Mouse (Mus musculus) hindbrain, embryonic 12.5 days (tissue): ENCODE results near the gene Ralgps2. TPM values are rescaled to one million over a fixed set of nuclear protein-coding genes. Genes with fewer than 3 reads are reported as not detected.
A peak's percentile ranks its signal among the peaks of the same experiment; 100 is the strongest.

Experiments used
- ATAC-seq: fragments of 200-750 bp; cut with Nextera tagmentation; 2 replicates; pipeline ENCODE4 v1.8.0; 2017; ENCODE audit warnings: moderate TSS enrichment; ENCODE audit not compliant: low FRiP score
- H3K27ac ChIP-seq: fragments of 300-500 bp; sonication (generic); 2 replicates; pipeline ENCODE4 v1.5.1; 2016; ENCODE audit warnings: mild to moderate bottlenecking
- H3K27me3 ChIP-seq: fragments of 300-500 bp; sonication (generic); 2 replicates; pipeline ENCODE4 v1.6.1; 2016; ENCODE audit warnings: mild to moderate bottlenecking
- H3K36me3 ChIP-seq: fragments of 300-500 bp; sonication (generic); 2 replicates; pipeline ENCODE4 v1.6.1; 2016; ENCODE audit warnings: mild to moderate bottlenecking
- H3K4me1 ChIP-seq: fragments of 300-500 bp; sonication (generic); 2 replicates; pipeline ENCODE4 v1.6.1; 2016
- H3K4me2 ChIP-seq: fragments of 300-500 bp; sonication (generic); replicated peaks from 2 replicates; pipeline ENCODE4 v1.6.1; 2016; ENCODE audit warnings: mild to moderate bottlenecking
- H3K4me3 ChIP-seq: fragments of 300-500 bp; sonication (generic); 2 replicates; pipeline ENCODE4 v1.5.1; 2016; ENCODE audit warnings: mild to moderate bottlenecking
- H3K9ac ChIP-seq: fragments of 300-500 bp; sonication (generic); 2 replicates; pipeline ENCODE4 v1.6.1; 2016; ENCODE audit warnings: mild to moderate bottlenecking, moderate library complexity
- H3K9me3 ChIP-seq: fragments of 300-500 bp; sonication (generic); replicated peaks from 2 replicates; pipeline ENCODE4 v1.6.1; 2016; ENCODE audit warnings: mild to moderate bottlenecking
- WGBS: fragments of 180-500 bp; shearing (Covaris S2); methylation state at CpG from one replicate; pipeline ENCODE4 v1.1.7; 2016; 5-methylcytosine and 5-hydroxymethylcytosine counted together
- polyA plus RNA-seq: library from polyadenylated mRNA; unstranded; fragments of >200 nt; fragmentation: Nextera tagmentation; extraction: Ambion mirVana; gene quantifications from 2 replicates; pipeline ENCODE4 v1.2.1, GENCODE M21; 2016

Gene Ralgps2
- polyA plus RNA-seq, 1 experiment from 2014 or later, result 132 TPM

- WGBS, result 23% methylated on average over 6 of the region's 6 CpGs
- Histone ChIP-seq H3K4me2 (no peak overlapping the region), H3K4me1 (peaks cover 36% of the 10 kb centered on the region), H3K27ac (peak overlapping the region; percentile 61; the same call in 1 of the 2 replicates), H3K4me3 (no peak overlapping the region), H3K36me3 (no peaks in the 10 kb centered on the region), H3K27me3 (0 out of 2 replicates have a peak, but pooled peaks cover 2% of the 10 kb centered on the region), H3K9ac (no peak overlapping the region), H3K9me3 (no peaks in the 10 kb centered on the region)
- no peak for ATAC-seq
These were observed 152.1 kb downstream of the Ralgps2 start for GRCm38 (mm10) chr1:156787164-156787863.

GRCm38 (mm10) chr1:156786074-156786473 is 153.4 kb downstream of the Ralgps2 start:
- H3K27ac ChIP-seq, result no peak overlapping the region
- H3K4me3 ChIP-seq, result no peak overlapping the region
- H3K9ac ChIP-seq, result no peak overlapping the region
- no peaks in the 10 kb centered on the region for H3K9me3 ChIP-seq
- no peaks in the 10 kb centered on the region for H3K36me3 ChIP-seq
- no peak overlapping the region for H3K4me2 ChIP-seq
- WGBS, result 92% methylated on average over 2 of the region's 2 CpGs
- H3K4me1 ChIP-seq, result peaks cover 48% of the 10 kb centered on the region
- no peak for ATAC-seq
- H3K27me3 ChIP-seq, result 0 out of 2 replicates have a peak, but pooled peaks cover 2% of the 10 kb centered on the region

GRCm38 (mm10) chr1:156784974-156785373 is 154.5 kb downstream of the Ralgps2 start:
- no peaks in the 10 kb centered on the region for H3K9me3 ChIP-seq
- H3K27ac ChIP-seq, result no peak overlapping the region
- ATAC-seq, result no peak
- H3K4me3 ChIP-seq, result no peak overlapping the region
- WGBS, result 77% methylated on average over 10 of the region's 10 CpGs
- no peak overlapping the region for H3K4me2 ChIP-seq
- no peak overlapping the region for H3K9ac ChIP-seq
- H3K36me3 ChIP-seq, result no peaks in the 10 kb centered on the region
- peaks cover 2% of the 10 kb centered on the region; the same call in 1 of the 2 replicates for H3K27me3 ChIP-seq
- peaks cover 54% of the 10 kb centered on the region for H3K4me1 ChIP-seq

DNA sequence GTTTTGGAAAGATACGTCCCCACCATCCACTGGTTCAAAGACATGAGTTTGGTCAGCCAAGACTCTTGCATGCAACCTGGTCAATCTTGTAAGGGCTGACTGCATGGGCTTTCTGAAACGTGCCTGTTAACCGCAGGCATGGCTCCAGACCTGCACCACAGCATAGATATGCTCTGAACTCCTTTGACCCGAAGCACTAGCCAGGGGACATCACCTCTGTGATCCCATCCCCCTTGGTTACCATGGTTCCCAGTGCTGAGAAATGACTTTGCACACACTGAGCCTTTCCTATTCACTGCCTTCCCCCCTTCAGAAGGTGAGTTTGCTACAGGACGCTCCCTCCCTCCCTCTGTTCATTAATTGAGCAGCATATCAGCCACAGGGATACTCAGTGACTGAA is 155.3 kb downstream of the Ralgps2 start:
- no peak overlapping the region for H3K27ac ChIP-seq
- H3K27me3 ChIP-seq, result peaks cover 2% of the 10 kb centered on the region; the same call in 1 of the 2 replicates
- H3K9ac ChIP-seq, result no peak overlapping the region
- no peaks in the 10 kb centered on the region for H3K36me3 ChIP-seq
- H3K4me3 ChIP-seq, result no peak overlapping the region
- H3K4me1 ChIP-seq, result peaks cover 54% of the 10 kb centered on the region
- no peaks in the 10 kb centered on the region for H3K9me3 ChIP-seq
- ATAC-seq, result no peak
- 42% methylated on average over 5 of the region's 5 CpGs for WGBS
- no peak overlapping the region for H3K4me2 ChIP-seq

DNA sequence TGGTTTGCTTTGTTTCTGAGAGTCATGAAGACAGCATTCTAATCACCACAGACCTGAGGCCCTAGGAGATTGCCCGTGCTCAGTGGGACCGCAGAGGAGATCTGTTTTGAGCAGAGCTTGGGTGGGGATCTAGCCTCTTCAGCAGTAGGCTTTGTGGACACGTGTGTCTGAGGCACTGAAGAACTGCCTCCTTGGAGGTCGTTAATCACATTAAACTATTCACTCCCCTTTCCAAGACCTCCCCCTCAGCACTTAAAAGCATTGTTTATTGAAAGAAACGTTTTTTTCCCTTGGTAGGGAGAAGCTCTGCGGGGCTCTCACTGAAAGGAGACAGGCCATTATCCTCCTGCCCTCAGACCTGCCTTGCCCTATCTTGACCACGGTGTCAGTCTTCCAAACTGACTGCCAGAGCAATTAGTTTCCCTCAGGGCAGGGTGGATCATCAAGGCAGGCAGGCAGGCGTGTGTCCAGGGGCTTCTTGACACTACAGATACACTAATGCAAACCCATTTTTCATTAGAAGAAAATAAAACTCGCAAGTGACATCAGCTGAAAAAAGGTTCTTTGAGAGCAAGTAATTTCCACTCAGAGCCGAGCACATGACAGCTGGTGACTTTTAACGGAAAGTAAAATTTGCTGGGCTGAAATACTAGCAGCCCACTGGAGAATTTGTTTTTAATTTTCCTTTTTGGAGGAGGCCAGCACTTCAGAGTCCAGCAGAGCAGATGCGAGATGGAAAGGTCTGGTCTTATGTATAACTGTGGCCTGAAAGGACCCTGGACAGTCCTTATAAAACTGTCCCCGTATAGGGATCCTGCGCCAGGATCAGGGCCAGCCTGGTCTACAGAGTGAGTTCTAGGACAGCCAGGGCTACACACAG is 157.2 kb downstream of the Ralgps2 start:
- H3K27ac ChIP-seq, result peak overlapping the region; percentile 79
- WGBS, result 17% methylated on average over 14 of the region's 14 CpGs
- H3K4me2 ChIP-seq, result no peak overlapping the region
- H3K4me1 ChIP-seq, result peaks cover 52% of the 10 kb centered on the region
- H3K36me3 ChIP-seq, result no peaks in the 10 kb centered on the region
- no peak overlapping the region for H3K9ac ChIP-seq
- no peak overlapping the region for H3K4me3 ChIP-seq
- ATAC-seq, result no peak
- peaks cover 2% of the 10 kb centered on the region; the same call in 1 of the 2 replicates for H3K27me3 ChIP-seq
- no peaks in the 10 kb centered on the region for H3K9me3 ChIP-seq

DNA sequence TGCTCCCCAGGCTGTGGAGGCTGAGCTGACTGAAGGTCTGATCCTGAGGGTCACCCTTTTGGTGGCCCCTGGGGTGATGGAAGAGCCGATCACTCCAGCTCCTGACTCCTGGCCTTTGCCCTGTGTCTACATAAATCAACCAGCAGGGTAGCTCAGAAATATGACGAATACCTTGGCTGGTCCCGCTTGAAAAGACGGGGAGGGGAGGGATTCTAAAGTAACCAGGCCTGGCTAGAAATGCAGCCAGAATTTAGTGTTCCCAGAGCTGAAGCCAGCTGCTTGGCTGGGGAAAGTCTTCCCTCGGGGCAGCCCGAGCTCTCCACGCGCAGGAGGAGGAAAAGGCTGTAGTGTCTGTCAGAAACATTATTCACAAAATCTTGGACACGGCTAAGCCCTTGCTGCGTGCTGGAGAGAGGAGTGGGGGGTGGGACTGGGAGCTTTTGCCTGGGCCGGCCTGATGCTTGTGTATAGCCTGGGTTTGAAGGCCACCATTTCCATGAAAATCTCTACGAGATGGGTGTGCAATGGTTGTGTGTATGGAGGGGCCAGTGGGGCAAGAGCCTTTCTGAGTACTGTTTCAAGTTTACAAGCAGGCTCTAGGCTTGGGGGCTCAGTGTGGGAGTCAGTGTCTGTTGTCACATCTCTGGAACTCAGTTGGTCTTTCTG is 158.2 kb downstream of the Ralgps2 start:
- H3K4me3 ChIP-seq, result no peak overlapping the region
- H3K4me1 ChIP-seq, result peaks cover 50% of the 10 kb centered on the region
- no peaks in the 10 kb centered on the region for H3K9me3 ChIP-seq
- H3K9ac ChIP-seq, result no peak overlapping the region
- H3K36me3 ChIP-seq, result no peaks in the 10 kb centered on the region
- 10% methylated on average over 12 of the region's 12 CpGs for WGBS
- H3K4me2 ChIP-seq, result 0 out of 2 replicates have a peak overlapping the region, but pooled peaks have one; percentile 16
- peaks cover 2% of the 10 kb centered on the region; the same call in 1 of the 2 replicates for H3K27me3 ChIP-seq
- peak overlapping the region; percentile 79 for H3K27ac ChIP-seq
- ATAC-seq, result peak; percentile 54

GRCm38 (mm10) chr1:156780234-156781005 is 159.0 kb downstream of the Ralgps2 start:
- 50% methylated on average over 16 of the region's 16 CpGs for WGBS

GRCm38 (mm10) chr1:156779595-156779994 is 159.8 kb downstream of the Ralgps2 start:
- Histone ChIP-seq H3K4me3 (no peak overlapping the region), H3K9me3 (no peaks in the 10 kb centered on the region), H3K36me3 (no peaks in the 10 kb centered on the region), H3K27me3 (no peaks in the 10 kb centered on the region; the same call in 1 of the 2 replicates), H3K4me2 (no peak overlapping the region), H3K9ac (no peak overlapping the region), H3K27ac (no peak overlapping the region), H3K4me1 (peaks cover 44% of the 10 kb centered on the region)
- ATAC-seq, result no peak
- 47% methylated on average over 4 of the region's 4 CpGs for WGBS

More at GRCm38 (mm10) chr1:156780234-156781005, 159.0 kb downstream of the Ralgps2 start:
- Histone ChIP-seq H3K4me3 (no peak overlapping the region), H3K4me2 (no peak overlapping the region), H3K9ac (no peak overlapping the region), H3K36me3 (no peaks in the 10 kb centered on the region), H3K27me3 (no peaks in the 10 kb centered on the region; the same call in 1 of the 2 replicates), H3K27ac (peak overlapping the region; percentile 79), H3K4me1 (peaks cover 50% of the 10 kb centered on the region), H3K9me3 (no peaks in the 10 kb centered on the region)
- no peak for ATAC-seq

DNA sequence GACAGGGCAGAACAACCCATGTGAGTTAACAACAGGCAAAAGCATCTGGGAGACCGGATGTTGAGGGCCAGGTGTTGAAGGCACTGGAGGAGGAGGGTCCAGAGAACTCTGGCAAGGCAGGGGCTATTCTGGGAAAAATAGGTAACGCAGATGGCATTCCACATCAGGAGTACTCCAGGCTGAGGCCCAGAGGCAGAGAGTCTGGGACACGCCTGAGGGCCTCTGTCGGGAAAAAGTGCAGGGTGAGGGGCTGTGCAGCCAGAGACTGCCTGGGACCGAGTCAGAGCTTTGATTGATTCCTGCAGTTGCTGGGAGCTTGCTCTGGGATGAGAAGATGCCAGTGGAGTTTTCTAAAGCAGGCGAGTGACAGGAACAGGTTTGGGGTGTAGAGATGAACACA is 160.4 kb downstream of the Ralgps2 start:
- Histone ChIP-seq H3K9ac (no peak overlapping the region), H3K27ac (no peak overlapping the region), H3K4me2 (no peak overlapping the region), H3K9me3 (no peaks in the 10 kb centered on the region), H3K4me1 (peaks cover 38% of the 10 kb centered on the region), H3K4me3 (no peak overlapping the region), H3K36me3 (no peaks in the 10 kb centered on the region), H3K27me3 (no peaks in the 10 kb centered on the region; the same call in 1 of the 2 replicates)
- no peak for ATAC-seq
- 27% methylated on average over 6 of the region's 6 CpGs for WGBS

GRCm38 (mm10) chr1:156777896-156778295 is 161.5 kb downstream of the Ralgps2 start:
- H3K4me2 ChIP-seq, result no peak overlapping the region
- H3K9ac ChIP-seq, result no peak overlapping the region

DNA sequence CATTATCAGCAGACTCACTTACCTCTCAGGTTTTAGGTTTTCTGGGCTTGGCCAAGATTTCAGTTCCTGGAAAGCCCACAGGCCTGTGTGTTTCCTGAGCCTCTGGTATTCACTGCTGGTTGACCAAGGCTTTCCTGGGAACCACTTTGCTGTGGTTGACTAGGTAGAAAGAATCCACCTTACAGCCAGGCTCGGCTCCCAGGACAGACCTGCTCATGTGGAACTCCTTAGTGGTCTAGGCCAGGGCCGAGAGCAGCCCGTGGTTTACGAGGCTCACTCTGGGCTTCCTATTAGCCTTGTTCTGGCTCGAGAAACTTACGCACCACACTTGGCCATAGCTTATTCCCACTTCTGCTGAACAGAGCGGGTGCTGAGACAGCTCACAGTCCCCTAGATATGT is 163.4 kb downstream of the Ralgps2 start:
- Histone ChIP-seq H3K4me1 (peaks cover 22% of the 10 kb centered on the region), H3K36me3 (no peaks in the 10 kb centered on the region), H3K27me3 (no peaks in the 10 kb centered on the region; the same call in 1 of the 2 replicates), H3K9ac (no peak overlapping the region), H3K27ac (no peak overlapping the region), H3K4me3 (no peak overlapping the region), H3K4me2 (no peak overlapping the region), H3K9me3 (no peaks in the 10 kb centered on the region)
- ATAC-seq, result no peak
- 87% methylated on average over 7 of the region's 7 CpGs for WGBS

More at GRCm38 (mm10) chr1:156777896-156778295, 161.5 kb downstream of the Ralgps2 start:
- WGBS, result 81% methylated on average over 4 of the region's 4 CpGs
- no peak overlapping the region for H3K4me3 ChIP-seq
- H3K9me3 ChIP-seq, result no peaks in the 10 kb centered on the region
- H3K27ac ChIP-seq, result no peak overlapping the region
- peaks cover 38% of the 10 kb centered on the region for H3K4me1 ChIP-seq
- no peak for ATAC-seq
- H3K27me3 ChIP-seq, result no peaks in the 10 kb centered on the region; the same call in 1 of the 2 replicates
- H3K36me3 ChIP-seq, result no peaks in the 10 kb centered on the region
